Mouse (Mus musculus): ENCODE data around the gene Zfp710.
"Not testable (repeated sequence)": the region's sequence is repeated elsewhere in the genome, so short reads cannot be mapped to it uniquely, and the experiment has no call there.

The Zfp710 gene

GRCm38 (mm10) chr7:80024521-80025390 lies at the start of gene Zfp710:
TSS of gene Zfp710 (plus strand) at chr7:80024814.
- peak; percentile 65 for DNase-seq

GRCm38 (mm10) chr7:79975316-79975715 lies 49.3 kb upstream of the Zfp710 start:
- DNase-seq = no peak

- DNase-seq = no peak
Observed at GRCm38 (mm10) chr7:79986717-79987116, 37.9 kb upstream of the Zfp710 start.

GRCm38 (mm10) chr7:79987745-79988144 lies 36.9 kb upstream of the Zfp710 start:
- no peak for DNase-seq

- DNase-seq = not testable (repeated sequence)
Observed at GRCm38 (mm10) chr7:79988466-79988865, 36.1 kb upstream of the Zfp710 start.

GRCm38 (mm10) chr7:79994476-79994875 lies 30.1 kb upstream of the Zfp710 start:
- peak; percentile 27 for DNase-seq

- DNase-seq = no peak
Observed at GRCm38 (mm10) chr7:79997761-79998160, 26.9 kb upstream of the Zfp710 start.

- DNase-seq = peak; percentile 11
Observed at GRCm38 (mm10) chr7:80002353-80003055, 22.1 kb upstream of the Zfp710 start.

GRCm38 (mm10) chr7:80004776-80005554 lies 19.6 kb upstream of the Zfp710 start:
- peak; percentile 15 for DNase-seq

GRCm38 (mm10) chr7:80010680-80011079 lies 13.9 kb upstream of the Zfp710 start:
- DNase-seq = no peak

GRCm38 (mm10) chr7:80011470-80011869 lies 13.1 kb upstream of the Zfp710 start:
- no peak for DNase-seq

- DNase-seq = no peak
Observed at GRCm38 (mm10) chr7:80013884-80014550, 10.6 kb upstream of the Zfp710 start.

- DNase-seq = no peak
Observed at GRCm38 (mm10) chr7:80014826-80015755, 9.5 kb upstream of the Zfp710 start.

GRCm38 (mm10) chr7:80018506-80019452 lies 5.8 kb upstream of the Zfp710 start:
- DNase-seq = no peak

GRCm38 (mm10) chr7:80023621-80024435 lies 786 bp upstream of the Zfp710 start:
- DNase-seq = no peak

GRCm38 (mm10) chr7:80025391-80026117 lies 940 bp downstream of the Zfp710 start:
- no peak for DNase-seq

- DNase-seq = no peak
Observed at GRCm38 (mm10) chr7:80026118-80026989, 1.7 kb downstream of the Zfp710 start.

All from cerebellum, adult 11 months (tissue).